Mouse (Mus musculus) bone marrow, adult 2 months (tissue): ENCODE data around the gene Lgalsl.

Experiments used
- CTCF ChIP-seq: fragments of 200-500 bp; IDR thresholded peaks from 2 replicates; pipeline ENCODE4 v1.5.1; 2011; ENCODE audit warnings: low read length, control low read depth; ENCODE audit not compliant: control insufficient read depth, insufficient read depth
- POLR2A ChIP-seq: fragments of 200-500 bp; IDR thresholded peaks from 2 replicates; pipeline ENCODE4 v1.6.1; 2011; ENCODE audit warnings: low read depth, mild to moderate bottlenecking, control low read depth, low read length, borderline replicate concordance; ENCODE audit not compliant: control insufficient read depth

DNA sequence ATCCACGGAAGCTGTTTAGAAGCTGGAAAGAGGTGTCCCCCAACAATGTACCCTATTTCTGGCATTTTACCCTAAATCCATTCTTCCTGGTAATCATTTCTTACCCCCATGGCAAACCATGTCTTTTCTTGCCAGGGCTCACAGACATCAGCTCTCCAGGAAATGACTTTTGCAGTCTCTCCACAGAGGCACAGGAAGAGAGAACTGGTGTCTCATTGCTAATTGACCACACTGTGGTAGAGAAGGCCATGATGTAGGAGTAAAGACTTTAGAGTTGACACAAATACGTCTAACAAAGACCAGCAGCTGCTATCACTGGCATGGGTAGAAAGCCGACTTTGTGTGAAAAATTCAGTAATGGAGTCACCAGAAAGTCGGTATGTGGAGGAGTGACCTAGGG lies 50.5 kb downstream of the Lgalsl start:
- TF ChIP-seq CTCF = no peak
- no peak for TF ChIP-seq POLR2A
